Mouse (Mus musculus): ENCODE results near the gene Agxt2.

Gene Agxt2

DNA sequence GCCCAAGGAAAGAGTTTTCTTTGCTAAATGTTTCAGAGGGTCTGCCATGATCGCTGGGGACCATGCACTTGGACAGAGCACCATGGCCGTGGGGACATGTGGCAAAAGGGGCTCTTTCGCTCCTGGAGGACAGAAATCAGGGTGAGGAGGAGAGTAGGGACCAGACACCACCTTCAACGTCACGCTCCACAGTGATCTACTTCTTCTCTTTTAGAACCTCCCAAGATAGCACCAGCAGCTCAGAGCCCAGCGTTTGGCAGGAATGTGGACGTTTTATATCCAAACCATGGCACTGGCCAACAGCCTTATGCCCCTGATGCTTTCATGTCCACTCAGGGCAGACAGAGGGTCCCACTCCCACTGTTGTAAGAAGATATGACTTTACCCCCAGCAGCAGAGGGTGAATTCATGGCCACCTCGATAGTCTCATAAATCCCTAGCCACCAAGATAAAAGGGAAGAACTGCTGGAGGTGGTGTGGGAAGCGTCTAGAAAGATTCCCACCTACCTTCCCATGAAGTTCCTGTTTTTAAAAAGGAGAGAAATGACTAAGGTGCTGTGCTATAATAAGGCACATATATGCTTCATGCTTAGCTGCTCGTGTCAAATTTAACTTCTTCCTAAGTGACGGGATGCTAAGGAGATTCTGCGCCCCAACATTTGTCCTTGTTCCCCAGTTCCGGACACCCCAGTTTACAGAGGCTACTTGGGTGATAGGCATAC lies 68.4 kb downstream of the Agxt2 start:
- no peak for DNase-seq (ENCODE audit: low read depth, low spot score)

DNA sequence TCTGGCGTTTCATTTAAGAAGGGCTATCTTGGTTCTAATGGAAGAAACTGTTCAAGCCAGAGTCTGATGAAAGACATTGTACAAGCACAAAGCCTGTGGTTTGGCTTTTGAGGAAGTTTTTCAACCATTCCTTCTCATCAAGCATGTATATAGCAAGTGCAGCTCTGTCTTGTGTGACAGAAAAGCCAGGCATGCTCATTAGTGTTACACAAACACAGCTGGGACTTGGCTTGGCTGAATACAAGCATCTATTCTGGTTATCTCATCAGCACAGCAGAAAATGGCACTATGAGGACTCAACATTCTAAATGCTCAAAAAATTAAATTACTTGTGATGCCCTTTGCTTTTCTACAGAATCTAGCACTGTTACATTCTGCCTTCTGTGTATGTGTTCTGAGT lies 78.6 kb downstream of the Agxt2 start:
- no peak for DNase-seq (ENCODE audit: low read depth, low spot score)

DNA sequence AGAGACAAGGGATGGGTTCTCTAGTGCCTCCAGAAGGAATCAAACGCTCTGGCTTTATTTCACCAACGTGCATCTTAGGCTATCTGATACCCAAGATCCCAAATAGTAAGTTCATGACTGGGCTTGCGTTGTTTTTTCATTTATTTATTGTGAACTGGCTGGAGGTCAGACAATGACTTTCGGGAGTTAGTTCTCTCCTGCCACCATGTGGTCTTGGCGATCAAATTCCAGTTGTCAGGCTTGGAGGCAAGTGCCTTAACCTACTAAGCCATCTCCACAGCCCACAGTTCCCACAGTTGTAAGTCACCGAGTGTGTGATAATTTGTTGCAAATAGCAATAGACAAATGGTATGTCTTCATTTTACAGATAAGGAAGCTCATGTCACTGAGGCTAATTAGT lies 81.6 kb downstream of the Agxt2 start:
- DNase-seq (ENCODE audit: low read depth, low spot score): no peak

DNA sequence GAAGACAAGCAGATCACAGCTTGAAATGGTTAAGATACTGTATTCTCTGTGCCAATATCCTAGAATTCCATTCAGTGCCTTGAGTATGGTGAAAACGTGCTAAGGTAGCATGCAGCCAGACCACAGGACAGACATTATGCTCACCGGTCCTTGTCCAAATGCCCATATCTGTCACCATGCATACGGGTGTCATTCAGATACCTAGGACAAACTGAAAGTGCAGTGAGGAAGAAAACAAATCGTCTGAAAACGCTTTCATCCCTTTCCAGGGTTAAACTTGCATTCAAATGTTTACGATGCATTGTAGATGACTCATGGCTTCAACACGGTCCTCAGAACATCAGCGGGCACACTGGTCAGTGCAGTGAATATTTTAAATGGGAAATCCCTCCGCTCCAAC lies 83.2 kb downstream of the Agxt2 start:
- no peak for DNase-seq (ENCODE audit: low read depth, low spot score)

DNA sequence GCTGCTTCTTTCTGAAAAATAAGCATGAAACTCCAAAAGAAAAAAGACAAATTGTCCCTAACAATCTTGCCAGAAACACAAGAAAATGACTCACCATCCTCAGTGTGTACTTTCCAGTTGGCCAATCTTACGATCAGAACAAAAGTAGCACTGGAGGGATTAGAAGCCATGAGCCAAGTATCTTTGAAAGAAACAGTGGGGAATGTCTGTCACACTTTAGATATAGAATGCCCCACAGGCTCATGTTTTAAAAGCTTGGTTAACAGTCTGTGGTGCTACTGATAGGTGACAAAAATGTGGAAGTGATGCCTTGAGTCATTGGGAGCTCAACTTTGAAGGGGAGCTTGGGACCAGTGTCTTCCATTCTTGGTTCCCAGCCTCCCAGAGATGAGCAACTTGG lies 83.9 kb downstream of the Agxt2 start:
- no peak for DNase-seq (ENCODE audit: low read depth, low spot score)

DNA sequence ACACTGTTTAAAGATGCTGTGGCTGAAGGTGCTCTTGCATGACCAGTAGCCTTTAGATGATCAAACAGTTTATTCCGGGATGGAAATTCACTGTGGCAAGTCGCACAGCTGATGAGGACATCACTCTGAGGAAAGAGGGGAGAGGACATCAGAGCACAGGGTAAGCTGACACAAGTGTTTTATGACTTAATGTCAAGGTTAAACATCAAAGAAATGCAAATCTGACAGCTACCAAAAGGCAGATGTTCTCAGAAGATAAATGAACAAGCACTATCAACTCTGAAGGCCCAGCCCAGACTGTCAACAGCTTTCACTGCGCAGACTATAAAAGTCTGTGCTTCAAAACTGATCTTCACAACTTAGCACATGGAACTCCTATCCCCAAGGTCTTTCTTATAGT lies 88.8 kb downstream of the Agxt2 start:
- DNase-seq (ENCODE audit: low read depth, low spot score): no peak
